Mouse (Mus musculus) CH12.LX (cell line): ENCODE measurements around the gene Helb. TPM values are rescaled to one million over a fixed set of nuclear protein-coding genes. Genes with fewer than 3 reads are reported as not detected.

Experiments
- DNase-seq: peaks from one replicate; pipeline ENCODE4 v3.0.0-alpha.2; 2013; ENCODE audit errors: extremely low read depth
- H3K27ac ChIP-seq: 2 replicates; pipeline ENCODE4 v1.5.1; 2012; ENCODE audit warnings: low read depth, mild to moderate bottlenecking, control low read depth, moderate library complexity; ENCODE audit not compliant: insufficient read depth
- H3K27me3 ChIP-seq: replicated peaks from 2 replicates; pipeline ENCODE3; 2012; ENCODE audit warnings: inconsistent platforms
- H3K36me3 ChIP-seq, 2 experiments: replicated peaks in 1 of 2; 2 replicates each; pipeline versions ENCODE3 to v1.6.1; 2012; ENCODE audit warnings: inconsistent platforms in 1 of 2, low read length in 1 of 2, mild to moderate bottlenecking in 1 of 2, mixed read lengths in 1 of 2, moderate library complexity in 1 of 2; ENCODE audit not compliant: control insufficient read depth in 1 of 2, insufficient read depth in 1 of 2
- H3K4me1 ChIP-seq, 2 experiments: 2 replicates each; pipeline ENCODE4 v1.6.1; 2012; ENCODE audit warnings: inconsistent platforms in 1 of 2, moderate library complexity in 1 of 2; ENCODE audit not compliant: insufficient read depth in 2 of 2, control insufficient read depth in 1 of 2
- H3K4me2 ChIP-seq: 2 replicates; pipeline ENCODE4 v1.6.1; 2012; ENCODE audit warnings: low read depth, mild to moderate bottlenecking, control low read depth; ENCODE audit not compliant: poor library complexity, insufficient read depth, severe bottlenecking
- H3K4me3 ChIP-seq, 3 experiments: fragments of 150-350 bp in 1 of 3; sonication (generic) in 1 of 3; replicated peaks in 1 of 3; 2 replicates each; pipeline versions ENCODE3 to v1.5.1; 2011 to 2012; ENCODE audit warnings: low read depth in 2 of 3, low read length in 2 of 3, mild to moderate bottlenecking in 2 of 3, moderate library complexity in 2 of 3, control low read depth in 1 of 3, improper control_type of control experiment in 1 of 3, inconsistent platforms in 1 of 3, mixed read lengths in 1 of 3; ENCODE audit not compliant: poor library complexity in 1 of 3
- H3K79me2 ChIP-seq: replicated peaks from 2 replicates; pipeline ENCODE4 v1.6.1; 2012; ENCODE audit warnings: mild to moderate bottlenecking, moderate library complexity; ENCODE audit not compliant: control insufficient read depth, poor library complexity, insufficient read depth, severe bottlenecking; ENCODE audit errors: extremely low read depth
- H3K9ac ChIP-seq: 2 replicates; pipeline ENCODE4 v1.6.1; 2012; ENCODE audit warnings: low read depth, mild to moderate bottlenecking, control low read depth, moderate library complexity; ENCODE audit not compliant: insufficient read depth
- H3K9me3 ChIP-seq: replicated peaks from 2 replicates; pipeline ENCODE3; 2012; ENCODE audit warnings: low read length, inconsistent platforms, mixed read lengths
- CHD2 ChIP-seq: IDR thresholded peaks from 2 replicates; pipeline ENCODE4 v1.6.1; 2011; ENCODE audit warnings: low read length, improper control_type of control experiment
- CTCF ChIP-seq, 2 experiments: IDR thresholded peaks in 1 of 2; conservative IDR thresholded peaks in 1 of 2; 2 replicates each; pipeline ENCODE4 v1.5.1; 2011 to 2012; ENCODE audit warnings: low read depth in 2 of 2, low read length in 2 of 2, improper control_type of control experiment in 1 of 2, inconsistent platforms in 1 of 2, mild to moderate bottlenecking in 1 of 2, moderate library complexity in 1 of 2
- ELF1 ChIP-seq: IDR thresholded peaks from 2 replicates; pipeline ENCODE4 v1.6.1; 2014; ENCODE audit warnings: low read depth, mild to moderate bottlenecking, inconsistent platforms, low read length, improper control_type of control experiment
- EP300 ChIP-seq: IDR thresholded peaks from 2 replicates; pipeline ENCODE4 v1.6.1; 2011; ENCODE audit warnings: low read length, improper control_type of control experiment
- GABPA ChIP-seq: IDR thresholded peaks from 2 replicates; pipeline ENCODE4 v1.6.1; 2012; ENCODE audit warnings: low read depth, low read length, improper control_type of control experiment, inconsistent platforms; ENCODE audit not compliant: insufficient replicate concordance
- HCFC1 ChIP-seq: IDR thresholded peaks from 2 replicates; pipeline ENCODE4 v1.6.1; 2012; ENCODE audit warnings: low read depth, mild to moderate bottlenecking, inconsistent platforms, low read length, improper control_type of control experiment
- JUND ChIP-seq: conservative IDR thresholded peaks from 2 replicates; pipeline ENCODE4 v1.6.1; 2011; ENCODE audit warnings: low read depth, low read length, improper control_type of control experiment
- KAT2A ChIP-seq: IDR thresholded peaks from 2 replicates; pipeline ENCODE4 v1.6.1; 2012; ENCODE audit warnings: low read length, improper control_type of control experiment, inconsistent platforms; ENCODE audit not compliant: insufficient replicate concordance
- MAFK ChIP-seq: IDR thresholded peaks from 2 replicates; pipeline ENCODE4 v1.6.1; 2011; ENCODE audit warnings: low read length, improper control_type of control experiment; ENCODE audit not compliant: insufficient replicate concordance
- MAZ ChIP-seq: IDR thresholded peaks from 2 replicates; pipeline ENCODE4 v1.6.1; 2012; ENCODE audit warnings: low read depth, mild to moderate bottlenecking, inconsistent platforms, low read length, improper control_type of control experiment, moderate library complexity
- MXI1 ChIP-seq: IDR thresholded peaks from 2 replicates; pipeline ENCODE4 v1.6.1; 2011; ENCODE audit warnings: mild to moderate bottlenecking, low read depth, low read length, improper control_type of control experiment
- NELFE ChIP-seq: IDR thresholded peaks from 2 replicates; pipeline ENCODE4 v1.6.1; 2011; ENCODE audit warnings: low read depth, low read length, improper control_type of control experiment
- NRF1 ChIP-seq: IDR thresholded peaks from 2 replicates; pipeline ENCODE4 v1.6.1; 2014; ENCODE audit warnings: low read depth, mild to moderate bottlenecking, inconsistent platforms, low read length, improper control_type of control experiment, moderate library complexity
- POLR2A ChIP-seq: IDR thresholded peaks from 2 replicates; pipeline ENCODE4 v1.6.1; 2011; ENCODE audit warnings: low read depth, mild to moderate bottlenecking, improper control_type of control experiment, low read length
- POLR2AphosphoS2 ChIP-seq: IDR thresholded peaks from 2 replicates; pipeline ENCODE4 v1.6.1; 2011; ENCODE audit warnings: low read depth, low read length, improper control_type of control experiment
- RAD21 ChIP-seq: IDR thresholded peaks from 2 replicates; pipeline ENCODE4 v1.6.1; 2011; ENCODE audit warnings: low read depth, mild to moderate bottlenecking, low read length, improper control_type of control experiment, moderate library complexity
- RCOR1 ChIP-seq: conservative IDR thresholded peaks from 2 replicates; pipeline ENCODE4 v1.6.1; 2012; ENCODE audit warnings: low read depth, mild to moderate bottlenecking, inconsistent platforms, low read length, improper control_type of control experiment
- SMC3 ChIP-seq: IDR thresholded peaks from 2 replicates; pipeline ENCODE4 v1.6.1; 2011; ENCODE audit warnings: low read depth, low read length, improper control_type of control experiment
- TBP ChIP-seq: conservative IDR thresholded peaks from 2 replicates; pipeline ENCODE4 v1.6.1; 2011; ENCODE audit warnings: low read depth, low read length, improper control_type of control experiment
- UBTF ChIP-seq: IDR thresholded peaks from 2 replicates; pipeline ENCODE4 v1.6.1; 2012; ENCODE audit warnings: low read depth, mild to moderate bottlenecking, inconsistent platforms, low read length, improper control_type of control experiment, moderate library complexity
- USF1 ChIP-seq: IDR thresholded peaks from 2 replicates; pipeline ENCODE4 v1.6.1; 2014; ENCODE audit warnings: low read depth, mild to moderate bottlenecking, inconsistent platforms, low read length, improper control_type of control experiment
- USF2 ChIP-seq: conservative IDR thresholded peaks from 2 replicates; pipeline ENCODE4 v1.6.1; 2011; ENCODE audit warnings: low read depth, low read length, improper control_type of control experiment
- ZC3H11A ChIP-seq: IDR thresholded peaks from 2 replicates; pipeline ENCODE4 v1.6.1; 2012; ENCODE audit warnings: low read depth, mild to moderate bottlenecking, inconsistent platforms, low read length, improper control_type of control experiment
- ZMIZ1 ChIP-seq: IDR thresholded peaks from 2 replicates; pipeline ENCODE4 v1.6.1; 2012; ENCODE audit warnings: low read depth, mild to moderate bottlenecking, inconsistent platforms, low read length, improper control_type of control experiment
- dilution Hi-C: fragments of 300-500 bp; cut with MboI; formaldehyde crosslinking; loops from 2 replicates; pipeline ENCODE4 v1.14.3; 2020; ENCODE audit warnings: low sequenced_read_pairs; ENCODE audit not compliant: extremely low pct_unique_long_range_greater_than_20kb, extremely low pct_ligation_motif_present
- in situ Hi-C: fragments of 300-500 bp; cut with MboI; formaldehyde crosslinking; loops from 3 replicates; pipeline ENCODE4 v1.14.3; 2019; ENCODE audit warnings: low sequenced_read_pairs, low pct_ligation_motif_present, low pct_unique_long_range_greater_than_20kb, mixed read lengths
- polyA plus RNA-seq: library from polyadenylated mRNA; unstranded; fragments of >175 nt; gene quantifications from 2 replicates; pipeline ENCODE4 v1.2.1, GENCODE M21; 2012; ENCODE audit warnings: low read depth; ENCODE audit not compliant: insufficient read length
- total RNA-seq, 2 experiments: library from RNA; depleted of rRNA; stranded (reverse); fragments of 300-350 nt in 1 of 2; fragments of >200 nt in 1 of 2; gene quantifications; 2 replicates each; pipeline ENCODE4 v1.2.3; 2012 to 2014

The Helb gene
- total and polyA plus RNA-seq, 3 experiments, result 15.6 to 22.0 (median 16.4) TPM

DNA sequence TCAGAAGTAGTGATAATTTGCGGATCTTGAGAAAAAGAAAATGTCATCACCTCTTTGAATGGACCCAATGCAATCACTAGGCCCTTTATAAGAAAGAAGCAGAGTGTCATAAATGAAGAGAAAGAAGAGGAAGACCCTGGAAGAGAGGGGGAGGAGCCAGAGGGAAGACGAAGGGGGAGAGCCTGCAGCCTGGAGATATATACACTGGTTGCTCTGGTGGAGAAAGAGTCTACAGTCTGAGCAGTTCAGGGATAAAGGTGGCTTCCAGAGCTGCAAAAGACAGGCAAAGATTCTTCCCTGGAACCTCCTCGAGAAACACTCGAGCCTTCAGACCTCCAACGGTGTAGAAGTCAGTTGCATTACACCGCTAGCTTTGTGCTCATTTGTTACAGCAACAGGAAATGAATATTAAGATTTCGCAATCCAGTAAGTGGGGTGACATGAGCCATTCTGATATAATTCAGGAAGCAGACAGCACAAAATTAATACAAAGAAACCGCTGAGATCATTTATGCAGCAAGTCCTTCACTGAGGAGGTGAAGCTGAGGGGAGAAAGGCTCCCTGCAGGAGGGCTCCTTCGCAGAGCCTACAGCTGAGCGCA lies 28.2 kb upstream of the Helb start:
- in situ Hi-C loops, result no loop called here
- dilution Hi-C loops, result no loop called here
- Histone ChIP-seq H3K4me1 (no peaks in the 10 kb centered on the region), H3K27me3 (no peaks in the 10 kb centered on the region), H3K36me3 (no peaks in the 10 kb centered on the region), H3K9me3 (no peaks in the 10 kb centered on the region), H3K4me2 (no peak overlapping the region), H3K4me3 (no peak overlapping the region), H3K27ac (no peak overlapping the region), H3K9ac (no peak overlapping the region), H3K79me2 (no peaks in the 10 kb centered on the region)
- no peak for DNase-seq
- TF ChIP-seq CTCF (conservative IDR thresholded peaks at IDR 0.05 in 1 of 2, IDR thresholded peaks at IDR 0.05 in 1 of 2; ENCODE audit: low read depth in 2 of 2, low read length in 2 of 2) (no peak), USF1 (no peak), RCOR1 (no peak), POLR2A (no peak), ZC3H11A (no peak), SMC3 (no peak), POLR2AphosphoS2 (no peak), EP300 (no peak), USF2 (no peak), CHD2 (no peak), NELFE (no peak), MAFK (no peak), TBP (no peak), RAD21 (no peak), UBTF (no peak)

DNA sequence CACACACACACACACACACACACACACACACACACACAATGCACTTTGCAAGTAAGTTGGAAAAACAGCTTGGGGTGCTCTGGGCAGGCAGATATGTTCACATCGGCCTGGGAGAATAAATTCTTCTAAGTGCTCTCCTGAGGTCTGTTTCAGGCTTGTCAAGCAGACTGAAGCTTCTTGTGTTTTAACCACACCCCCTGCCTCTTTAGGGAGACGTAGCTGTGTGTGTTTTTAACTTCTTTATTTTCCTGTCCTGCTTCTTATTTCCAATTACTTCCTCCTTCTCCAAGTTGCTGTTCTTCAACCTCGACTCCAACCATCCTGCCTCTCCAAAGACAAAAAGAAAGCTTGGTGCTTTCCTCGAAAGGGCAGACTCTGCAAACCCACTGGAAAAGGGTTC lies 27.4 kb upstream of the Helb start:
- H3K4me2 ChIP-seq, result no peak overlapping the region
- H3K4me1 ChIP-seq, result no peaks in the 10 kb centered on the region
- dilution Hi-C loops, result no loop called here
- no peaks in the 10 kb centered on the region for H3K79me2 ChIP-seq
- no peaks in the 10 kb centered on the region for H3K9me3 ChIP-seq
- no peaks in the 10 kb centered on the region for H3K36me3 ChIP-seq
- no peak for TF ChIP-seq MXI1
- no peak for TF ChIP-seq MAZ
- TF ChIP-seq HCFC1, result no peak
- no peak for TF ChIP-seq GABPA
- TF ChIP-seq RAD21, result no peak
- TF ChIP-seq USF2, result no peak
- no peak for TF ChIP-seq JUND
- TF ChIP-seq TBP, result no peak
- TF ChIP-seq CTCF (conservative IDR thresholded peaks at IDR 0.05 in 1 of 2, IDR thresholded peaks at IDR 0.05 in 1 of 2; ENCODE audit: low read depth in 2 of 2, low read length in 2 of 2), result no peak
- no peak for TF ChIP-seq ELF1
- TF ChIP-seq NRF1, result no peak
- no peak for TF ChIP-seq ZMIZ1
- TF ChIP-seq KAT2A, result no peak
- TF ChIP-seq, all 38 proteins: peak for 0
- no peak for DNase-seq
- in situ Hi-C loops, result no loop called here
- Histone ChIP-seq H3K27ac (no peak overlapping the region), H3K27me3 (no peaks in the 10 kb centered on the region), H3K9ac (no peak overlapping the region), H3K4me3 (no peak overlapping the region)
